Mouse (Mus musculus) splenic B cell, adult 2 months (primary cell): ENCODE data around the gene Fam111a.
"Not testable (repeated sequence)": the region's sequence is repeated elsewhere in the genome, so short reads cannot be mapped to it uniquely, and the experiment has no call there.

Source experiments
- DNase-seq: peaks from one replicate; pipeline ENCODE4 v3.0.0-alpha.2; 2011; ENCODE audit warnings: low read depth, low spot score
- H3K27me3 ChIP-seq: 2 replicates; pipeline ENCODE4 v1.6.1; 2012; ENCODE audit warnings: mild to moderate bottlenecking, low read length, moderate library complexity, mixed read lengths; ENCODE audit not compliant: control insufficient read depth, poor library complexity, insufficient read depth, severe bottlenecking
- H3K36me3 ChIP-seq: 2 replicates; pipeline ENCODE4 v1.6.1; 2012; ENCODE audit warnings: mild to moderate bottlenecking, low read length, moderate library complexity, mixed read lengths; ENCODE audit not compliant: control insufficient read depth, poor library complexity, insufficient read depth, severe bottlenecking

Fam111a gene

GRCm38 (mm10) chr19:12545440-12545839 is at the start of gene Fam111a:
TSS of gene Fam111a (plus strand) at chr19:12545740.
- DNase-seq, H3K27me3 ChIP-seq, H3K36me3 ChIP-seq: not testable (repeated sequence)

GRCm38 (mm10) chr19:12496241-12496640 is 49.3 kb upstream of the Fam111a start:
- DNase-seq: no peak
- Histone ChIP-seq H3K36me3 (no peaks in the 10 kb centered on the region), H3K27me3 (peaks cover 5% of the 10 kb centered on the region; the same call in 1 of the 2 replicates)

GRCm38 (mm10) chr19:12497909-12498308 is 47.6 kb upstream of the Fam111a start:
- Histone ChIP-seq H3K36me3 (no peaks in the 10 kb centered on the region), H3K27me3 (peaks cover 5% of the 10 kb centered on the region; the same call in 1 of the 2 replicates)
- no peak for DNase-seq

- DNase-seq: no peak
- Histone ChIP-seq H3K27me3 (peaks cover 5% of the 10 kb centered on the region; the same call in 1 of the 2 replicates), H3K36me3 (no peaks in the 10 kb centered on the region)
These were observed 47.2 kb upstream of the Fam111a start for GRCm38 (mm10) chr19:12498321-12498720.

- no peak for DNase-seq
- Histone ChIP-seq H3K36me3 (no peaks in the 10 kb centered on the region), H3K27me3 (peaks cover 5% of the 10 kb centered on the region; the same call in 1 of the 2 replicates)
These were observed 46.6 kb upstream of the Fam111a start for GRCm38 (mm10) chr19:12498941-12499340.

- Histone ChIP-seq H3K27me3 (peaks cover 5% of the 10 kb centered on the region; the same call in 1 of the 2 replicates), H3K36me3 (no peaks in the 10 kb centered on the region)
- DNase-seq: no peak
These were observed 46.1 kb upstream of the Fam111a start for GRCm38 (mm10) chr19:12499485-12499884.

GRCm38 (mm10) chr19:12500124-12500523 is 45.4 kb upstream of the Fam111a start:
- H3K36me3 ChIP-seq: no peaks in the 10 kb centered on the region
- peaks cover 5% of the 10 kb centered on the region; the same call in 1 of the 2 replicates for H3K27me3 ChIP-seq
- DNase-seq: no peak

- no peaks in the 10 kb centered on the region for H3K36me3 ChIP-seq
- peak; percentile 36 for DNase-seq
- H3K27me3 ChIP-seq: peaks cover 5% of the 10 kb centered on the region; the same call in 1 of the 2 replicates
These were observed 44.6 kb upstream of the Fam111a start for GRCm38 (mm10) chr19:12500881-12501311.

GRCm38 (mm10) chr19:12501370-12502347 is 43.9 kb upstream of the Fam111a start, which contains the start of gene Dtx4:
TSS of gene Dtx4 (minus strand) at chr19:12501454.
- peak; percentile 95 for DNase-seq
- Histone ChIP-seq H3K27me3 (peaks cover 5% of the 10 kb centered on the region; the same call in 1 of the 2 replicates), H3K36me3 (no peaks in the 10 kb centered on the region)

GRCm38 (mm10) chr19:12502756-12503155 is 42.8 kb upstream of the Fam111a start:
- no peak for DNase-seq
- Histone ChIP-seq H3K36me3 (no peaks in the 10 kb centered on the region), H3K27me3 (peaks cover 5% of the 10 kb centered on the region; the same call in 1 of the 2 replicates)

- DNase-seq: no peak
- Histone ChIP-seq H3K27me3 (no peaks in the 10 kb centered on the region), H3K36me3 (no peaks in the 10 kb centered on the region)
These were observed 30.9 kb upstream of the Fam111a start for GRCm38 (mm10) chr19:12514621-12515020.

- Histone ChIP-seq H3K27me3 (no peaks in the 10 kb centered on the region), H3K36me3 (no peaks in the 10 kb centered on the region)
- DNase-seq: peak; percentile 78
These were observed 27.6 kb upstream of the Fam111a start for GRCm38 (mm10) chr19:12517671-12518540.

- Histone ChIP-seq H3K36me3 (no peaks in the 10 kb centered on the region), H3K27me3 (no peaks in the 10 kb centered on the region)
- DNase-seq: no peak
These were observed 27.0 kb upstream of the Fam111a start for GRCm38 (mm10) chr19:12518541-12518890.

GRCm38 (mm10) chr19:12523377-12523776 is 22.2 kb upstream of the Fam111a start:
- DNase-seq: no peak
- H3K36me3 ChIP-seq: no peaks in the 10 kb centered on the region; the same call in 1 of the 2 replicates
- no peaks in the 10 kb centered on the region for H3K27me3 ChIP-seq
